Mouse (Mus musculus): ENCODE measurements around the gene Ctla4.
A peak's percentile ranks its signal among the peaks of the same experiment; 100 is the strongest.

The Ctla4 gene

GRCm38 (mm10) chr1:60886981-60887380, at the start of gene Ctla4:
TSS of gene Ctla4 (plus strand) at chr1:60887000.
- no peak for DNase-seq (ENCODE audit: low spot score)

DNA sequence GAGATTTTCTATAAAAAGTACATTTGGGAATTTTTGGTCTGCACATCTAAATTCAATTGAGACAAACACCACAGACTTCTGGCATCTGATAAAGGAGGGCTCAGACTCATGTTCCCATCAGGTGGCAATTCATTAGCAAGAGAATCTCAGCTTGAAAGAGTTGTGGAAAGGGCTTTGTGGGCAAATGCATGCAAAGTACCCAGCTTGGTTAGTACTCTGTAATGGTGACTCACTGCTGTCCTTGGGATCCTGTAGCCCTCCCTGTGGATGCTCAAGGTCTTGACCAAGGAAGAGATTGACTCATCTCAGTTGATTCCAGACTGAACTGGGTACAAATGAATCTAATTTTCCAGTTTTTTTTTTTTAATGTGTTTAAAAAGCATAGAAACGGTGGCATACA, 47.6 kb upstream of the Ctla4 start:
- no peak for DNase-seq (ENCODE audit: low spot score)

GRCm38 (mm10) chr1:60845318-60846060, 41.3 kb upstream of the Ctla4 start:
- no peak for DNase-seq (ENCODE audit: low spot score)

DNA sequence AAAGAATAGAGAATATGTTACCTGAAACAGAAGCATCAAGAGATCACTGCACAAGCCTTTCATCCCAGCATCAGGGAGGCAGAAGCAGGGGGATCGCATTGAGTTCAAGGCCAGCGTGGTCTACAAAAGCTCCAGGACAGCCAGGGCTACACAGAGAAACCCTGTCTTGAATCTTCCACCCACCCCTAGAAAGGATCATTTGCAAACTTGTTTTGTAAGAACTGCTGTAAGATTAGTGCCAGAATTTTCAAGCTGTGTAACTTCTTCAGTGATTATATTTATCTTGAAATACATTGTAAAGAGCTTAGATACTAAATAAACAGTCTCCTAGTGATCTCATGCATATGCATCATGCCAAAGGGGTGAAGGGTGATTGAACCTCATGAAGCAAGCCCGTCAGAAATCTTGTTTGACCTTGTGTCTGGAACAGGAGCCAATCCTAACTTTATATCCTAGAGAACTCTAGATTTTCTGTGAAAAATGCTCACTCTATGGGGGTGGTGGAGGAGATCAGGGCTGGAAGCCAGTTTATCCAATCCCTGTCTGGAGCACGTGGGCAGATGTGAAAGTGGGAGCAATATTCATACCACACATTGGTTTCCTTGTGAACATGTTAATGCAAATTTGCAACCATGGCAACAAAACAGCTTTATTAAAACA, 40.1 kb upstream of the Ctla4 start:
- DNase-seq (ENCODE audit: low spot score): no peak

- DNase-seq (ENCODE audit: low spot score): no peak
These were observed 37.7 kb upstream of the Ctla4 start for GRCm38 (mm10) chr1:60849112-60849511.

DNA sequence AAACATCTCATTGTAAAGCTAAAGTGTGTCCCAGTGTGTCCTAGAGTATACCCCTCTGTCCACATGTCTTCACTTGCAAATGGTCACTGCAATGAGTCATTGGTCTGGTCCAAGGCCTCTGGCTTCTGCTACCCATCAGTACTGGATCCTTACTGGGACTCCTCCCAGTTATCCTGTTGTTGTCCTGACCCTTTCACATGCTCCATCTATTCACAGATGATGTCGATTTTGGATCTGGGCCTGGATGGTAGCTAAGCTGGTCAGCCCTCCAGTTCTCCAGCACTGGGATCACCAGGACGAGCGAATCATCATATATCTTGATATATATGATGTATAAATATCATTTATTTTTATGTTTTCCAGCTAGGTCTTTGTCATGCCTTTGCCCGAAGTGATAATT, 37.0 kb upstream of the Ctla4 start:
- no peak for DNase-seq (ENCODE audit: low spot score)

- no peak for DNase-seq (ENCODE audit: low spot score)
These were observed 35.6 kb upstream of the Ctla4 start for GRCm38 (mm10) chr1:60851041-60851781.

DNA sequence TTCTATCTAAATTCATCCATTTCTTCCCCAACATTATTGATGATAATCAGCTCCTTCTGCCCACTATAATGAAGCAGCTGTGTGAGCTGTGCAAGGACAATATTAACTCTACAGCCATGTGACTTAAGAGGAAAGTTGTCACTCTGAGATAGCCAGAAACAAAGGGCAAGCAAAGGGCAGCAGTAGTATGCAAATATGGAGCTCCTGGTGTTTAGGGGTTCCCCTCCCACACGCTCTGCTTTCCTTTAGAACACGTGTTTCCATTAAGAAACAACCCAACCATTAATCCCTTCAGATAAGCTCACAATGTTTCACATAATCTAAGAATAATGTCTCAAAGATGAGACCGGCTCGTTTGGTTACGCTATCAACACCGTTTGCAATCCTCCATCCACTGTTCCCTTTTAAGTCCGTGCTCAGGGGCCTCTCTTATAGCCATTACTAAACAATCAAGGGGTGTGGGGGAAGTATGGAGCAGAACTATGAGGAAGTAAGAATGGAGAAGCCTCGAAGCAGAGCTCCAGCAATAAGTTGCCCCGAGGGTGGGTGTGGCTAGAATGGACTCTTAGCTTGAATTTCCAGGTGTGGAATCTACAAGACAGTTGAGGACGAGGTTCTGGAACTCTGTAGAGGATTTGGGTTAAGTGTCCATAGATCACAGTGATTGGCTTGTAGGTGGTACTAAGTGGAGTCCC, 34.6 kb upstream of the Ctla4 start:
- no peak for DNase-seq (ENCODE audit: low spot score)

DNA sequence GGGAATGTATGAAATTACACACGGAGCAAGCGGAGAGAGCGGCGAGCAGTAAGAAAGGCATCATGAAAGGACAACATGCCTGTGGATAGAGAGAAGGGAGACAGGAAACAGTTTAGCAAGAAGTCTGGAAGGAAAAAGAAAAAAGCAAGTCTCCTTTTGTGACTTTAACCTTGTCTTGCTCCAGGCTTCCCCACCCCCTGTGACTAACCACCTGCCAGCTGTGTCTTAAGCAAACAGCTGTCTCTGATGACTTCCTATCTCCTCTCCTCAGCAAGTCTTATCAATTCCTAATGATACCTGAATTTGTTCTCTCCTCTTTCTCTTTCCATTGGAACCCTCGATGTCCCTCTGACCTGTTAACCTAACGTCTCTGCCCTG, 34.0 kb upstream of the Ctla4 start:
- DNase-seq (ENCODE audit: low spot score): no peak

DNA sequence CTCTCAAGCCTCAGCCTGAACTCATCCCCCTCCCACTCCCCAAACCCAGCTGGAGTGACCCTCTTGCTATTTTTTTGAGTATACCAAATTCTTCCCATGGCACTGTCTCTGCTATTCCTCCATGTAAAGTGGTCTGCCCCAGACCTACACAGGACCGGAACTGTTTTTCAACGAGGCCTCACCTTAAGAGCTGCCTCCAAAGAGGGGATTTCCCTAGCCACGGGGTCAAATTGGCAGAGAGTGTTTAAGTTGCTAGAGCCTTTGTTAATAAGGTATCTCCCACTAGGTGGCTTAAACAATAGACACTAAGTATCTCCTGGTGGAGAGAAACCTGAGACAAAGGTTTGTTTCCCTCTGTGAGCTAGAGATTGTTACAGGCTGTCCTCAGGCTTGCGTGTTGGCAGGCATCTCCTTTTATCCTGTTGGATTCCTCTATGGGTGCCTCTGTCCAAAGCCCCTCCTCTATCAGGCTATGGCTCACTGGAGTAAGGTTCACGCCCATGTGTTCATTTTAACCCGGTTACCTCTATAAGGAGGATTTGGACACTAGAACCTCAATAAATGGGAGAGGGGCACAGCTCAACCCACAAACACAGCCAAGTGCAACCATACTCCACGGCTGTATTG, 33.4 kb upstream of the Ctla4 start:
- no peak for DNase-seq (ENCODE audit: low spot score)

DNA sequence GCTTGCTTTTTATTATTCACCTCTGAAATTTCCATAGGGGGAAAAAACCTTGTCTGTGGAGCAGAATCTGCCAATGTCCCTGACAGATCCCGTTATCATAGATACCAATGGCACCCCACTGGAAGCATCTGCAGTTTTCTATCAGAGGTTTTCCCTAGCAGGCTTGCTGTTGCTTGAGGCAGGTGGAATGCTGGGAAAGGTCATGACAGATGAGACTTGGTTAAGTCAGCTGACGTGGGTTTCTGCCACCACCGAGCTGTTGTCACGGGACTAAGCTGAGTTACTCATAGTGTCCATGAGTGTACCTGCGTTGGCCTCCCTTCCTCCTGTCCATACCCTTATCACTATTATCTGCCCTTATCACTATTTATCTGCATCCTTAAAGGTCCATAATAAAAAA, 32.8 kb upstream of the Ctla4 start:
- DNase-seq (ENCODE audit: low spot score): no peak

DNA sequence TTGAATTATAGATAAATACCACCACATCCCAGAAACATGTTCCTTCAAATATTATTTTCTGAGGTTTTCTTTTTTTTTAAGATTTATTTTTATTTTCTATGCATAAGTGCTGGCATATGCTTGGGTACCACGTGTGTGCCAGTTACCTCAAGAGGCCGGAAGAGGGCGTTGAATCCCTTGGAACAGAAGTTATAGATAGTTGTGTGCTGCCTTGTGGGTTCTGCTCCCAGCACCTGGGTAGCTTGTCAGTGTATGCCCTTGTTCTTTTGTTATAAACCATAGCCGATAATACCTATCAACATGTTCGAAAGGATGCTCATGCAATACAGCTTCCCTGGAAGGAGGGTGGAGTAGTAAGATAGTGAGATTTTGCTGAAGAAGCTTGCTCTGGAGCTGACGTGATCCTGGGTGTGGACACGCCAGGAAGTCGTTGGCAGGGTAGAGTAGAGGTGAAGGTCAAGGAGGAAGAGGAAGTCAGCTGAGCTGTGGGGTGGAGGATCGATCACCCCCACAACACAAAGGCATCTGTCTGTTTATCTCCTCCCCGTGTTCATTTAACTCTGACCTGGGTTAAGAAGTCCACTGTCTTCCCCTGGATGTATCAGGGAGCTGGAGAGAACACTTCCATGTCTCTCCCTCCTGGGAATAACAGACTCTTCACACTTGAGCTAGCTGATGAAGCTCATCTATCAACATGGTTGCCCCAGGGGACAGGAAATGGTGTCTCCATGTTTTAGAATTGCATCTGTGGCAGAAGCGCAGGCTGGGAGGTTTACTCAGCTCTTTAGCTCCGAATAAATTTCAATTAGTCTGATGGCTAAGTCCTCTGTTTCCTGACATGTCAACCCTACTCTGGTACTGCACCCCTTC, 29.2 kb upstream of the Ctla4 start:
- no peak for DNase-seq (ENCODE audit: low spot score)

GRCm38 (mm10) chr1:60859159-60859558, 27.6 kb upstream of the Ctla4 start:
- DNase-seq (ENCODE audit: low spot score): no peak

- DNase-seq (ENCODE audit: low spot score): no peak
These were observed 27.0 kb upstream of the Ctla4 start for GRCm38 (mm10) chr1:60859842-60860241.

DNA sequence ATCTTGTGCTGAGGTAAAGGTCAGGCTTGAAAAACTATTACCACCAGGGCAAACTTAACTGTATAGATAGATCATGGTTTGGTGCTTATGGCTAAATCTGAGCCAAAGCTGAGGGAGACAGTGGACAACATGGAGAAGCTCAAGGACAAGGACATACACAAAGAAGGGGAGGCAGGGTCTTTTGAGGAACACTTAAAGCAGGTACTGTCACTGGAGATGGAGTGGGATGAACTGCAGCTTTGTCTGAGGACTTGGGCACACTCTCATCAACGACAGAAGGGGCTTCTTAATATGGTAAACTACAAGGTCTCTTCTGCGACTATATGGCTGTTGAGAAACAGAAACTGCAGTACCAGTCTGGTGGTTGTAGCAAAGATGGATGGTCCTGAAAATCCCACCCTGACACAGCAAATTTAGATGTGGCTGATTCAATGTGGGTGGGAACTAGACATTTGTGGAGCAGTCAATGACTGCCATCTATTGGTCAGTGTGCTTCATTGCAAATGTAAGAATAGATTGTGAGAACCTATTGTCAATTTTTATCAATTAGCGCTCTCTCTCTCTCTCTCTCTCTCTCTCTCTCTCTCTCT, 26.3 kb upstream of the Ctla4 start:
- DNase-seq (ENCODE audit: low spot score): peak; percentile 19

- no peak for DNase-seq (ENCODE audit: low spot score)
These were observed 25.8 kb upstream of the Ctla4 start for GRCm38 (mm10) chr1:60860955-60861354.

DNA sequence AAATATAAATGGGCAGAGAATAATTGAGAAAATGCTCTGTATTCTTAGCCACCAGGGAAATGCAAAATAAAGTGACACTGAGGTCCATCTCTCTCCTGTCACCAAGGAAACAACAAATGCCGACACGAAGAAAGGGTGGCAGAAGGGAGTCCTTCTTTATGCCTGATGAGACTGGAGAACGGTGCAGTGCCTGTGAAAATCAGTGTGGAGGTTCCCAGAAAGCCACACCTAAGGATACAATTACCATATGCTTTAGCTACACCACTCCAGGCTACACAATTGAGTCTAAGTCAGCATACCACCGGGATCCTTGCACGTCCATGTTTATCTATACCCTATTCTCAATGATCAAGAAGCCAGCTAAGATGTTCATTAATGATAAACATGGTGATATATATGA, 25.4 kb upstream of the Ctla4 start:
- no peak for DNase-seq (ENCODE audit: low spot score)

DNA sequence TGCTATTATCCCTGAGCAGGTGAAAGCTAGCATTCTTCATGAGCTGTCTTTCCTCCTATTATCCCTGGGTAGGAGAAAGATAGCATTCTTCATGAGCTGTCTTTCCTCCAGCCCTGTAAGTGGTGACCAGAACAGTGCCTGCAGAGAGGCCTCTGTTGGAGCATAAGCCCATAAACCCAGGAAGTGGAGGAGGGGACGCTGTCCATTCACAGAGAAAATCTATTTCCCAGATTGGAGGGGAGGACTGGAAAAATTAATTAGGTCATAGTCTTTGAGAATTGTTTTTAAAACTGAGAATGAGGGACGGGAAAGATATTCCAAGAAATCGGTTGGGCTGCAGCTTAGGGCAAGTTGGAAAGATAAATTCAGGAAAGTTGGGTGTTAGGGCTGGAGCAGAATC, 24.3 kb upstream of the Ctla4 start:
- no peak for DNase-seq (ENCODE audit: low spot score)

- no peak for DNase-seq (ENCODE audit: low spot score)
These were observed 23.8 kb upstream of the Ctla4 start for GRCm38 (mm10) chr1:60862951-60863461.

- DNase-seq (ENCODE audit: low spot score): no peak
These were observed 23.1 kb upstream of the Ctla4 start for GRCm38 (mm10) chr1:60863701-60864100.

GRCm38 (mm10) chr1:60865167-60865566, 21.6 kb upstream of the Ctla4 start:
- DNase-seq (ENCODE audit: low spot score): no peak
